Mouse (Mus musculus) Patski (cell line): ENCODE measurements at regions not wholly inside any gene's neighbourhood (a gene's known extent, or its start where the extent isn't known, plus 50 kb on each side); places are given as distances from the start of the nearest gene placed in this dataset.
"Not testable (repeated sequence)": the region's sequence is repeated elsewhere in the genome, so short reads cannot be mapped to it uniquely, and the experiment has no call there.

Experiments used
- ATAC-seq: fragments of 100-300 bp; one replicate; pipeline ENCODE4 v1.8.0; 2021
- CTCF ChIA-PET: fragments of 350-600 bp; sonication (Branson Sonifier 250); formaldehyde crosslinking; loops from one replicate; lab custom pipeline; 2022; ENCODE audit warnings: inconsistent platforms; lab: Charles Lee
- POLR2A ChIA-PET: fragments of 350-600 bp; sonication (Branson Sonifier 250); formaldehyde crosslinking; loops from one replicate; lab custom pipeline; 2022; ENCODE audit warnings: antibody characterized with exemption, inconsistent platforms; lab: Charles Lee
- DNase-seq: peaks from one replicate; pipeline ENCODE4 v3.0.0-alpha.2; 2011; ENCODE audit warnings: low read depth, low spot score
- H3K27me3 ChIP-seq: fragments of 371-371 bp; one replicate; pipeline ENCODE4 v1.5.1; 2021
- CTCF ChIP-seq: fragments of 100-300 bp; IDR thresholded peaks from one replicate; pipeline ENCODE4 v1.5.1; 2021
- in situ Hi-C: fragments of 300-500 bp; cut with MboI; formaldehyde crosslinking; loops from 3 replicates; pipeline ENCODE4 v1.11.1; 2018; ENCODE audit warnings: low pct_unique_long_range_greater_than_20kb, mixed read lengths

GRCm38 (mm10) chr10:103507051-103507450, 139.5 kb downstream of the Slc6a15 start:
- CTCF ChIA-PET, ATAC-seq, H3K27me3 ChIP-seq, in situ Hi-C loops, POLR2A ChIA-PET, DNase-seq: not testable (repeated sequence)

- in situ Hi-C loops, result no loop called here
- ATAC-seq (no peak), DNase-seq (no peak)
- H3K27me3 ChIP-seq, result no peaks in the 10 kb centered on the region
- POLR2A ChIA-PET, result no interaction called here
- CTCF ChIA-PET, result no interaction called here
- no peak for TF ChIP-seq CTCF
Measured at GRCm38 (mm10) chr10:103544502-103544901, 176.9 kb downstream of the Slc6a15 start.

- CTCF ChIA-PET, result no interaction called here
- POLR2A ChIA-PET, result no interaction called here
- DNase-seq (no peak), ATAC-seq (no peak)
- TF ChIP-seq CTCF, result no peak
- no peaks in the 10 kb centered on the region for H3K27me3 ChIP-seq
- in situ Hi-C loops, result no loop called here
Measured at GRCm38 (mm10) chr10:103549510-103549909, 181.9 kb downstream of the Slc6a15 start.

- TF ChIP-seq CTCF, result no peak
- in situ Hi-C loops, result no loop called here
- ChIA-PET POLR2A (no interaction called here), CTCF (no interaction called here)
- no peak for ATAC-seq
- DNase-seq, result no peak
- no peaks in the 10 kb centered on the region for H3K27me3 ChIP-seq
Measured at GRCm38 (mm10) chr10:103585097-103585496, 217.5 kb downstream of the Slc6a15 start.

- ChIA-PET POLR2A (no interaction called here), CTCF (no interaction called here)
- DNase-seq (no peak), ATAC-seq (no peak)
- in situ Hi-C loops, result no loop called here
- no peaks in the 10 kb centered on the region for H3K27me3 ChIP-seq
- no peak for TF ChIP-seq CTCF
Measured at GRCm38 (mm10) chr10:103585504-103585903, 217.9 kb downstream of the Slc6a15 start.

GRCm38 (mm10) chr10:103591985-103592384, 224.4 kb downstream of the Slc6a15 start:
- in situ Hi-C loops, result no loop called here
- TF ChIP-seq CTCF, result no peak
- ATAC-seq (no peak), DNase-seq (no peak)
- ChIA-PET CTCF (no interaction called here), POLR2A (no interaction called here)
- H3K27me3 ChIP-seq, result no peaks in the 10 kb centered on the region

- in situ Hi-C loops, result no loop called here
- no peak for DNase-seq
- TF ChIP-seq CTCF, result no peak
- ChIA-PET POLR2A (no interaction called here), CTCF (no interaction called here)
- H3K27me3 ChIP-seq, result no peaks in the 10 kb centered on the region
- ATAC-seq, result no peak
Measured at GRCm38 (mm10) chr10:103641162-103641561, 273.6 kb downstream of the Slc6a15 start.

GRCm38 (mm10) chr10:103649848-103650247, 282.3 kb downstream of the Slc6a15 start:
- no peak for TF ChIP-seq CTCF
- POLR2A ChIA-PET, result interaction anchor here (0.5 kb wide), 1 partner anchor 308 kb away, joined by 3 read pairs; no protein-coding TSS in a partner anchor
- peaks cover 3% of the 10 kb centered on the region for H3K27me3 ChIP-seq
- DNase-seq, result no peak
- no peak for ATAC-seq
- in situ Hi-C loops, result no loop called here
- CTCF ChIA-PET, result interaction anchor here (1.3 kb wide), 1 partner anchor 23 kb away, joined by 3 read pairs; no protein-coding TSS in a partner anchor

- ChIA-PET POLR2A (no interaction called here), CTCF (interaction anchor here (1.0 kb wide), 1 partner anchor 23 kb away, joined by 3 read pairs; no protein-coding TSS in a partner anchor)
- ATAC-seq, result no peak
- no peak for TF ChIP-seq CTCF
- no peaks in the 10 kb centered on the region for H3K27me3 ChIP-seq
- in situ Hi-C loops, result no loop called here
- DNase-seq, result no peak
Measured at GRCm38 (mm10) chr10:103673081-103673480, 305.5 kb downstream of the Slc6a15 start.

GRCm38 (mm10) chr10:103673765-103674164, 306.2 kb downstream of the Slc6a15 start:
- no peak for TF ChIP-seq CTCF
- POLR2A ChIA-PET, result no interaction called here
- ATAC-seq, result no peak
- no peaks in the 10 kb centered on the region for H3K27me3 ChIP-seq
- no peak for DNase-seq
- CTCF ChIA-PET, result interaction anchor here (1.0 kb wide), 1 partner anchor 23 kb away, joined by 3 read pairs; no protein-coding TSS in a partner anchor
- in situ Hi-C loops, result no loop called here

- POLR2A ChIA-PET, result no interaction called here
- TF ChIP-seq CTCF, result no peak
- H3K27me3 ChIP-seq, result no peaks in the 10 kb centered on the region
- CTCF ChIA-PET, result no interaction called here
- in situ Hi-C loops, result no loop called here
- ATAC-seq, result no peak
- no peak for DNase-seq
Measured at GRCm38 (mm10) chr10:103692682-103693081, 325.1 kb downstream of the Slc6a15 start.
